Mouse (Mus musculus): ENCODE measurements around the gene Nup155. TPM values are rescaled to one million over a fixed set of nuclear protein-coding genes. Genes with fewer than 3 reads are reported as not detected.

The Nup155 gene
- total RNA-seq, 2 experiments from 2014 or later, result 17.4 to 18.9 TPM

DNA sequence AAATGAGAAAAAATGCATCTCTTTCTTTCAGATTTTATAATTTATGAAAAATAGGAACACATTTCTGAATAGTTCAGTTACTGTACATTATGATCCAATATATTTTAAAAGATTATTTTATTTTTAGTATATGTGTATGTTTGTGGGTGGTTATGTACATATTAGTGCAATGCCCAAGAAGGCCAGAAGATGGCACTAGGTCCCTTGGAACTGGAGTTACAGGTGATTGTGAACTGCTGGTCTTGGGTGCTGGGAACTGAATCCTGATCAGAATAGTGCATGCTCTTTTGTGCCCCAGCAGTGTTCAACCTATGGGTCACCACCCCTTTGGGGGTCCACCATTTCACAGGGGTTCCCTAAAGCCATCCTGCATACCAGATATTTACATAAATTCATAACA is 91.2 kb downstream of the Nup155 start:
- no peak for DNase-seq

DNA sequence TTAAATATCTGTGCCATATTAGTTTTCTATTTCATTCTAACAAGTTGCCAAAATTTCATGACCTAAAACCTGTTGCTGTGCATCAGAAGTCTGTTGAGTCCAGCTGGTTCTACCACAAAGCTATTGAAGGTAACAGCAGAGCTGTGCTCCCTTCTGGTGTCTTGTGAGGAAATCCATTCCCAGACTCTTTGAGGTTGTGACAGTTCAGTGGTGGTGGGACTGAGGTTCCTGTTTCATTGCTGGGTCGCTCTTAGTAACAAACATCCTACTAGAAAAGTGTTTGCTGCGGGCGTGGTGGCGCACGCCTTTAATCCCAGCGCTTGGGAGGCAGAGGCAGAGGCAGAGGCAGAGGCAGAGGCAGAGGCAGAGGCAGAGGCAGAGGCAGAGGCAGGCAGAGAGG is 99.3 kb downstream of the Nup155 start:
- no peak for DNase-seq

Other genes with a start within 250 kb of the Nup155 start
- gene Wdr70, start 10.1 kb upstream of the Nup155 start, total RNA-seq (2021), result 10 to 100 TPM; 30.0 to 32.9 TPM
- gene Cplane1, start 59.8 kb downstream of the Nup155 start, total RNA-seq (2021), result 10 to 100 TPM; 29.0 to 39.1 TPM